Mouse (Mus musculus) liver, adult 2 months (tissue): Measurements from ENCODE around the gene Bid. TPM values are rescaled to one million over a fixed set of nuclear protein-coding genes. Genes with fewer than 3 reads are reported as not detected.
"Not testable (repeated sequence)": the region's sequence is repeated elsewhere in the genome, so short reads cannot be mapped to it uniquely, and the experiment has no call there.

Experiments used
- DNase-seq: peaks from one replicate; pipeline ENCODE4 v3.0.0-alpha.2; 2011; ENCODE audit warnings: low read depth, low spot score; ENCODE audit errors: extremely low read depth
- H3K27ac ChIP-seq: fragments of 200-500 bp; replicated peaks from 2 replicates; pipeline ENCODE4 v1.5.1; 2012; ENCODE audit warnings: low read depth, mild to moderate bottlenecking, control low read depth, inconsistent platforms, low read length; ENCODE audit not compliant: insufficient read depth
- H3K27me3 ChIP-seq: fragments of 200-500 bp; 2 replicates; pipeline ENCODE4 v1.6.1; 2012; ENCODE audit warnings: mild to moderate bottlenecking, moderate library complexity, low read length, inconsistent platforms; ENCODE audit not compliant: control insufficient read depth, insufficient read depth
- H3K36me3 ChIP-seq: fragments of 200-500 bp; 2 replicates; pipeline ENCODE4 v1.6.1; 2012; ENCODE audit warnings: low read length, inconsistent platforms; ENCODE audit not compliant: control insufficient read depth, insufficient read depth
- H3K4me1 ChIP-seq: fragments of 200-500 bp; 2 replicates; pipeline ENCODE4 v1.6.1; 2011; ENCODE audit warnings: low read length; ENCODE audit not compliant: control insufficient read depth, insufficient read depth
- H3K4me3 ChIP-seq: fragments of 200-500 bp; 2 replicates; pipeline ENCODE4 v1.5.1; 2011; ENCODE audit warnings: low read depth, mild to moderate bottlenecking, control low read depth, low read length, moderate library complexity; ENCODE audit not compliant: insufficient read depth
- H3K79me2 ChIP-seq: fragments of 200-500 bp; 2 replicates; pipeline ENCODE4 v1.6.1; 2012; ENCODE audit warnings: inconsistent platforms, mild to moderate bottlenecking, low read length, moderate library complexity; ENCODE audit not compliant: control insufficient read depth, insufficient read depth
- H3K9ac ChIP-seq: fragments of 200-500 bp; 2 replicates; pipeline ENCODE4 v1.6.1; 2012; ENCODE audit warnings: low read depth, mild to moderate bottlenecking, control low read depth, inconsistent platforms, low read length
- CTCF ChIP-seq: fragments of 200-500 bp; IDR thresholded peaks from 2 replicates; pipeline ENCODE4 v1.5.1; 2011; ENCODE audit warnings: low read depth, low read length, control low read depth
- POLR2A ChIP-seq: fragments of 200-500 bp; IDR thresholded peaks from 2 replicates; pipeline ENCODE4 v1.6.1; 2011; ENCODE audit warnings: low read length, control low read depth; ENCODE audit not compliant: insufficient read depth; ENCODE audit errors: extremely low read depth
- WGBS: fragments of 180-500 bp; shearing (Covaris S2); methylation state at CpG from one replicate; pipeline ENCODE4 v1.1.7; 2018; 5-methylcytosine and 5-hydroxymethylcytosine counted together
- polyA plus RNA-seq: library from polyadenylated mRNA; depleted of rRNA; stranded (reverse); fragments of >200 nt; gene quantifications from 2 replicates; pipeline ENCODE4 v1.2.3, GENCODE M21; 2012; rRNA removed
- total RNA-seq: library from RNA; depleted of rRNA; stranded (reverse); fragments of >200 nt; gene quantifications from 2 replicates; pipeline ENCODE4 v1.2.3, GENCODE M21; 2014; rRNA removed

The Bid gene
- total and polyA plus RNA-seq, 2 experiments, result 6.9 to 13.9 TPM

- Histone ChIP-seq H3K79me2 (no peaks in the 10 kb centered on the region), H3K36me3 (peaks cover 14% of the 10 kb centered on the region), H3K4me1 (peaks cover 4% of the 10 kb centered on the region; the same call in 1 of the 2 replicates), H3K27me3 (no peaks in the 10 kb centered on the region), H3K4me3 (no peak overlapping the region), H3K27ac (no peak overlapping the region), H3K9ac (no peak overlapping the region)
- TF ChIP-seq POLR2A (no peak), CTCF (no peak)
- DNase-seq, result no peak
- WGBS, result 72% methylated on average over 9 of the region's 9 CpGs
These were observed 50.4 kb downstream of the Bid start for GRCm38 (mm10) chr6:120866051-120866814.

GRCm38 (mm10) chr6:120860079-120860478 lies 56.6 kb downstream of the Bid start:
- Histone ChIP-seq H3K27ac (no peak overlapping the region), H3K36me3 (peaks cover 6% of the 10 kb centered on the region; the same call in 1 of the 2 replicates), H3K79me2 (peaks cover 11% of the 10 kb centered on the region), H3K4me1 (no peaks in the 10 kb centered on the region), H3K27me3 (no peaks in the 10 kb centered on the region), H3K4me3 (no peak overlapping the region), H3K9ac (no peak overlapping the region)
- TF ChIP-seq POLR2A (no peak), CTCF (no peak)
- WGBS, result 95% methylated on average over 3 of the region's 3 CpGs
- no peak for DNase-seq

GRCm38 (mm10) chr6:120858217-120858711 lies 58.4 kb downstream of the Bid start:
- Histone ChIP-seq H3K27me3 (no peaks in the 10 kb centered on the region), H3K79me2 (peaks cover 15% of the 10 kb centered on the region), H3K9ac (no peak overlapping the region), H3K36me3 (peaks cover 2% of the 10 kb centered on the region), H3K27ac (no peak overlapping the region), H3K4me1 (no peaks in the 10 kb centered on the region), H3K4me3 (no peak overlapping the region)
- 93% methylated on average over 8 of the region's 8 CpGs for WGBS
- TF ChIP-seq POLR2A (no peak), CTCF (no peak)
- no peak for DNase-seq

- DNase-seq, result no peak
- no peak overlapping the region for H3K9ac ChIP-seq
- no peaks in the 10 kb centered on the region for H3K4me1 ChIP-seq
These were observed 62.2 kb downstream of the Bid start for GRCm38 (mm10) chr6:120854413-120854812.

GRCm38 (mm10) chr6:120850720-120851119 lies 65.9 kb downstream of the Bid start:
- H3K27ac ChIP-seq, H3K4me1 ChIP-seq, H3K27me3 ChIP-seq, H3K79me2 ChIP-seq, H3K4me3 ChIP-seq, H3K9ac ChIP-seq, DNase-seq: not testable (repeated sequence)
- peaks cover 15% of the 10 kb centered on the region for H3K36me3 ChIP-seq

More at GRCm38 (mm10) chr6:120854413-120854812, 62.2 kb downstream of the Bid start:
- H3K27ac ChIP-seq, result no peak overlapping the region
- no peak overlapping the region for H3K4me3 ChIP-seq
- WGBS, result 87% methylated on average over 10 of the region's 10 CpGs
- H3K79me2 ChIP-seq, result peaks cover 17% of the 10 kb centered on the region
- H3K36me3 ChIP-seq, result peaks cover 9% of the 10 kb centered on the region
- TF ChIP-seq CTCF (no peak), POLR2A (no peak)
- no peaks in the 10 kb centered on the region for H3K27me3 ChIP-seq

Other genes with a start within 250 kb of the Bid start
- not detected in 2 replicates for gene Slc25a18, start 143.3 kb downstream of the Bid start, total RNA-seq
- gene Slc25a18, start 143.3 kb downstream of the Bid start, polyA plus RNA-seq, result not detected in 2 replicates
- 137 and 149 TPM in 2 replicates for gene Atp6v1e1, start 94.1 kb downstream of the Bid start, total RNA-seq
- 95.9 and 110 TPM in 2 replicates for gene Atp6v1e1, start 94.1 kb downstream of the Bid start, polyA plus RNA-seq
- 17.4 and 18.0 TPM in 2 replicates for gene Bcl2l13, start 80.6 kb downstream of the Bid start, total RNA-seq
- gene Bcl2l13, start 80.6 kb downstream of the Bid start, polyA plus RNA-seq, result 24.3 and 25.7 TPM in 2 replicates
- 5.8 and 9.0 TPM in 2 replicates for gene Mical3, start 214.1 kb upstream of the Bid start, total RNA-seq
- gene Mical3, start 214.1 kb upstream of the Bid start, polyA plus RNA-seq, result 7.9 and 8.8 TPM in 2 replicates